In the genomic region with DNA sequence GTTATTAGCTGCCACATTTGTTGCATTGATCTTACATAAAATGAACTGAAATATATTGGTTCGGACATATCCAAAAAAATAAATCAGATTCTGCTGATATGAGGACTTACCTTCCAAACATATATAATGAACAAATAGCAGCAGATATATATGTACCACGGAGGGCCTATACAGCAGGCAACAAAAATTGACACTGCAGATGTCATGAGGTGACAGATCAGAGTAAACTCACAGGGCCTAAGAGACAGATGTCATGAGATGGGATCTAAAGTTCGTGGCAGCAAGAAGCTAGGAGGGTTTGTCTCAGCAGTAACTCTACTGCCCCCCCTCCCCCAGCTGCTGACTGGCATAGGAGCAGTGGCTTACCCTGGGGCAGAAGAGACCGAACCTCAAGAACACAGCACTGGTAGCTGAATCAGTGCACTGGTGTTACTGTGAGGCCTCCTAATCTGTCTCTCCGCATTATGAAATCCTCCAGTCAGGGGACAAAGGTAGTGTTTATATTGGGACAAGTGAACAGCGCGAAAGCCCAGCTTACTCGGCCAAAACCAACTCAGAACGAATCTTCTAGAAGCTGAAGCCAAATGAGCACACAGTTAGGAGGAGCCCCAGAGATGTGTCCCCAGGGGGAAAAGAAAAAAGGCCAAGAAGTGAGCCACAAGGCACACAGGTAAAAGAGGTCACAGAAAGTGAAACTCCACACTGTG, we compare ENCODE assay signal across 21 mouse cellular contexts. TPM values are rescaled to one million over a fixed set of nuclear protein-coding genes. Genes with fewer than 3 reads are reported as not detected.
A peak's percentile ranks its signal among the peaks of the same experiment; 100 is the strongest.
DNase-seq lines count a peak whose midpoint lies in the region; ATAC-seq lines count a peak whose summit lies in the region.
"Had no signal": no experiment of that assay in that cellular context is flagged by ENCODE, and none has a peak within 500 bp of the region (broad histone marks: within the 10 kb centered on the region; RNA-seq: fewer than 3 reads in every experiment).

No protein-coding gene starts in this region.

- ATAC-seq in liver, embryonic 12.5 days = peak; percentile 52; the same call in 1 of the 2 replicates
- peak; percentile 21; the same call in 1 of the 2 replicates for ATAC-seq in stomach, embryonic 16.5 days (ENCODE audit: insufficient read depth, low FRiP score)

- H3K27ac ChIP-seq in liver, embryonic 12.5 days = no peak overlapping the region
- no peak overlapping the region for H3K27ac ChIP-seq in stomach, embryonic 16.5 days (ENCODE audit: low read length)
- H3K27ac ChIP-seq: embryonic facial prominence, embryonic 10.5 days; heart, embryonic 10.5 days; hindbrain, embryonic 15.5 days; kidney, postnatal 0 days; lung, embryonic 15.5 days; midbrain, embryonic 10.5 days; neural tube, embryonic 13.5 days had no signal

- no peak overlapping the region for H3K9ac ChIP-seq in liver, embryonic 12.5 days
- no peak overlapping the region for H3K9ac ChIP-seq in stomach, embryonic 16.5 days (ENCODE audit: low read length)
- H3K9ac ChIP-seq: hindbrain, embryonic 15.5 days; lung, embryonic 15.5 days; neural tube, embryonic 13.5 days had no signal

- H3K36me3 ChIP-seq in liver, embryonic 12.5 days = no peaks in the 10 kb centered on the region
- no peaks in the 10 kb centered on the region for H3K36me3 ChIP-seq in stomach, embryonic 16.5 days (ENCODE audit: control insufficient read depth, insufficient read depth, low read length)
- H3K36me3 ChIP-seq: embryonic facial prominence, embryonic 10.5 days; G1E; heart, embryonic 10.5 days; hindbrain, embryonic 15.5 days; lung, embryonic 15.5 days; midbrain, embryonic 10.5 days; neural tube, embryonic 13.5 days had no signal

- no peak overlapping the region for H3K4me3 ChIP-seq in liver, embryonic 12.5 days
- no peak overlapping the region for H3K4me3 ChIP-seq in stomach, embryonic 16.5 days (replicated peaks; ENCODE audit: low read length)
- H3K4me3 ChIP-seq: embryonic facial prominence, embryonic 10.5 days; erythroblast, embryonic 14.5 days; heart, embryonic 10.5 days; hindbrain, embryonic 15.5 days; lung, embryonic 15.5 days; midbrain, embryonic 10.5 days; neural tube, embryonic 13.5 days had no signal

- no peaks in the 10 kb centered on the region for H3K4me1 ChIP-seq in liver, embryonic 12.5 days
- H3K4me1 ChIP-seq in stomach, embryonic 16.5 days (ENCODE audit: control insufficient read depth, insufficient read depth, low read length) = no peaks in the 10 kb centered on the region
- H3K4me1 ChIP-seq: embryonic facial prominence, embryonic 10.5 days; heart, embryonic 10.5 days; hindbrain, embryonic 15.5 days; lung, embryonic 15.5 days; neural tube, embryonic 13.5 days had no signal

- H3K27me3 ChIP-seq in liver, embryonic 12.5 days (replicated peaks) = no peaks in the 10 kb centered on the region
- H3K27me3 ChIP-seq in stomach, embryonic 16.5 days (ENCODE audit: control insufficient read depth, insufficient read depth, low read length) = no peaks in the 10 kb centered on the region
- H3K27me3 ChIP-seq: hindbrain, embryonic 15.5 days; lung, embryonic 15.5 days; neural tube, embryonic 13.5 days had no signal

- peak; percentile 20 to 21 for DNase-seq in kidney, postnatal 36 days
- DNase-seq in kidney, postnatal 25 days = no peak
- peak; percentile 95 for DNase-seq in fat pad, adult 2 months (ENCODE audit: extremely low read depth, low read depth, low spot score)
- no peak for DNase-seq in left cerebral cortex, adult 8-10 months (ENCODE audit: low spot score in 2 of 2)
- no peak for DNase-seq in thymus, adult 18-20 months
- DNase-seq: adrenal gland, postnatal 36 days; cerebellum, postnatal 25 days; gastrocnemius, postnatal 14 days; left cerebral cortex, postnatal 4 days; thymus, postnatal 4 days had no signal

- no peaks in the 10 kb centered on the region for H3K9me3 ChIP-seq in liver, embryonic 12.5 days (replicated peaks)
- H3K9me3 ChIP-seq in stomach, embryonic 16.5 days (replicated peaks; ENCODE audit: control insufficient read depth, low read length) = no peaks in the 10 kb centered on the region
- H3K9me3 ChIP-seq: embryonic facial prominence, embryonic 10.5 days; G1E; heart, embryonic 10.5 days; hindbrain, embryonic 15.5 days; lung, embryonic 15.5 days; midbrain, embryonic 10.5 days; neural tube, embryonic 13.5 days had no signal

- 68% methylated on average over 9 of the region's 9 CpGs for WGBS in liver, embryonic 12.5 days (ENCODE audit: insufficient replicate concordance)
- 58% methylated on average over 9 of the region's 9 CpGs for WGBS in stomach, embryonic 16.5 days

- H3K4me2 ChIP-seq in liver, embryonic 12.5 days = no peak overlapping the region
- no peak overlapping the region for H3K4me2 ChIP-seq in stomach, embryonic 16.5 days (ENCODE audit: low read depth, low read length)
- H3K4me2 ChIP-seq: hindbrain, embryonic 15.5 days; lung, embryonic 15.5 days; neural tube, embryonic 13.5 days had no signal

RNA-seq across cellular contexts. Expression of a gene that starts 46.7 kb away (rescaled TPM):
- polyA plus RNA-seq in liver, embryonic 12.5 days (2016; fragmentation: Nextera tagmentation; extraction: Ambion mirVana) = 44.5 and 45.0 TPM in 2 replicates
- 9.8 and 10.9 TPM in 2 replicates for polyA plus RNA-seq in stomach, embryonic 16.5 days (2015; fragmentation: Nextera tagmentation; extraction: Ambion mirVana)
- 10 to 100 TPM; 45.7 to 50.4 (median 49.4) TPM for total RNA-seq in left cerebral cortex, adult 8-10 months (2022)

Comparison
In these comparisons a context has a peak if more than half of its experiments do, and no peak if none do; other contexts are left out.
1. DNase-seq: peak in kidney, postnatal 36 days (2 of 2) and fat pad, adult 2 months (single experiment); none in kidney, postnatal 25 days (0 of 2), left cerebral cortex, adult 8-10 months (0 of 2) and thymus, adult 18-20 months (0 of 2).